Mouse (Mus musculus): ENCODE data around the gene Ccnd1.

- TF ChIP-seq CTCF (IDR thresholded peaks at IDR 0.05; ENCODE audit: extremely low read depth, insufficient read depth, low read length) (no peak), POLR2A (IDR thresholded peaks at IDR 0.05; ENCODE audit: extremely low read depth, insufficient read depth, low read length) (no peak)
These were observed 42.8 kb upstream of the Ccnd1 start for GRCm38 (mm10) chr7:144982358-144983110.

Measured in cortical plate, adult 2 months (tissue).